Mouse (Mus musculus): ENCODE measurements around the gene Lima1.

DNA sequence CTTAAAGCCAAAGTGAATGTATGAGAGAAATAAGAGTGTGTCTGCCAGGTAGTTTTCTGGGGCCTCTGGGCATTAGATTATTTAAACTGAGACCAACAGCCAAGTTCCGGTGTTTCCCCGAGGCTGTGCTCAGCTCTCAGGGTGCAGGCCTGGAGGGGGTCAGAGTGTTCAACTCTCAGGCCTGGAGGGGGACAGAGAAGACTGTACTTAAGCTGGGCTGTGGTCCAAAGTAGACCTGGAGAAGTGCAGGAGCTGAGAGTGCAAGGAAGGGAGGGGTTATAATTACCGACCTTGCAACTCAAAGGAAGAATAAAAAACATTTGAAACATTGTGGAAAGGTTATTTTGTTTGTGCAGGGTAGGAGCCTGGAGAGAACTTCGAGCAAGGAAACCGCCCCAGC is 39.4 kb upstream of the Lima1 start:
- TF ChIP-seq CTCF (IDR thresholded peaks at IDR 0.05; ENCODE audit: insufficient read depth, low read length) (no peak), POLR2A (IDR thresholded peaks at IDR 0.05; ENCODE audit: borderline replicate concordance, extremely low read depth, low read depth, low read length) (no peak)
